Mouse (Mus musculus): Measurements from ENCODE around the gene Glrx2.

Gene Glrx2

GRCm38 (mm10) chr1:143745871-143746270 lies 29.7 kb downstream of the Glrx2 start:
- no peak for DNase-seq

- DNase-seq = no peak
These were observed 46.0 kb downstream of the Glrx2 start for GRCm38 (mm10) chr1:143762159-143762558.

GRCm38 (mm10) chr1:143764443-143764842 lies 48.3 kb downstream of the Glrx2 start:
- DNase-seq = no peak

- no peak for DNase-seq
These were observed 49.7 kb downstream of the Glrx2 start for GRCm38 (mm10) chr1:143765801-143766200.

GRCm38 (mm10) chr1:143766238-143766637 lies 50.1 kb downstream of the Glrx2 start:
- DNase-seq = no peak

GRCm38 (mm10) chr1:143770444-143771109 lies 54.4 kb downstream of the Glrx2 start:
- peak; percentile 6 to 53 for DNase-seq

- no peak for DNase-seq
These were observed 56.9 kb downstream of the Glrx2 start for GRCm38 (mm10) chr1:143773082-143773481.

GRCm38 (mm10) chr1:143773909-143774308 lies 57.8 kb downstream of the Glrx2 start:
- no peak for DNase-seq

GRCm38 (mm10) chr1:143776446-143777411 lies 60.6 kb downstream of the Glrx2 start, which contains the start of the genes Trove2 and Uchl5:
TSS of gene Trove2 (minus strand) at chr1:143777068.
TSS of gene Uchl5 (plus strand) at chr1:143777272.
- peak; percentile 98 to 99 for DNase-seq

- peak; percentile 23 to 45 for DNase-seq
These were observed 61.5 kb downstream of the Glrx2 start for GRCm38 (mm10) chr1:143777558-143778218.

GRCm38 (mm10) chr1:143788584-143789227 lies 72.6 kb downstream of the Glrx2 start:
- DNase-seq = peak; percentile 39 to 58

All from kidney, postnatal 25 days (tissue).